Mouse (Mus musculus) MEL-GATA-1-ER (cell line): ENCODE data around the gene 0610040J01Rik.

Source experiments
- DNase-seq: peaks from one replicate; pipeline ENCODE4 v3.0.0-alpha.2; 2012; ENCODE audit warnings: low read depth; ENCODE audit errors: extremely low read depth

The 0610040J01Rik gene

GRCm38 (mm10) chr5:63897820-63898110 lies 85.6 kb downstream of the 0610040J01Rik start:
- DNase-seq = no peak

- no peak for DNase-seq
Measured at GRCm38 (mm10) chr5:63903329-63903728, 91.2 kb downstream of the 0610040J01Rik start.

GRCm38 (mm10) chr5:63906149-63907093 lies 94.3 kb downstream of the 0610040J01Rik start:
- DNase-seq = peak; percentile 47

GRCm38 (mm10) chr5:63907513-63907912 lies 95.3 kb downstream of the 0610040J01Rik start:
- peak; percentile 35 for DNase-seq

GRCm38 (mm10) chr5:63910171-63910960 lies 98.2 kb downstream of the 0610040J01Rik start:
- DNase-seq = no peak

- no peak for DNase-seq
Measured at GRCm38 (mm10) chr5:63914896-63915295, 102.7 kb downstream of the 0610040J01Rik start.

- no peak for DNase-seq
Measured at GRCm38 (mm10) chr5:63916457-63917139, 104.4 kb downstream of the 0610040J01Rik start.

GRCm38 (mm10) chr5:63918201-63918600 lies 106.0 kb downstream of the 0610040J01Rik start:
- DNase-seq = no peak

GRCm38 (mm10) chr5:63923305-63924025 lies 111.3 kb downstream of the 0610040J01Rik start:
- no peak for DNase-seq

- DNase-seq = no peak
Measured at GRCm38 (mm10) chr5:63925035-63925628, 113.0 kb downstream of the 0610040J01Rik start.

GRCm38 (mm10) chr5:63930824-63931358 lies 118.7 kb downstream of the 0610040J01Rik start:
- no peak for DNase-seq

GRCm38 (mm10) chr5:63932829-63933228 lies 120.7 kb downstream of the 0610040J01Rik start:
- no peak for DNase-seq

- no peak for DNase-seq
Measured at GRCm38 (mm10) chr5:63935581-63935980, 123.4 kb downstream of the 0610040J01Rik start.

- DNase-seq = no peak
Measured at GRCm38 (mm10) chr5:63936740-63937139, 124.6 kb downstream of the 0610040J01Rik start.

GRCm38 (mm10) chr5:63938575-63938974 lies 126.4 kb downstream of the 0610040J01Rik start:
- peak; percentile 67 for DNase-seq

GRCm38 (mm10) chr5:63941891-63942290 lies 129.7 kb downstream of the 0610040J01Rik start:
- peak; percentile 26 for DNase-seq

- DNase-seq = peak; percentile 20
Measured at GRCm38 (mm10) chr5:63943291-63943690, 131.1 kb downstream of the 0610040J01Rik start.

- DNase-seq = no peak
Measured at GRCm38 (mm10) chr5:63947526-63947925, 135.4 kb downstream of the 0610040J01Rik start.

- no peak for DNase-seq
Measured at GRCm38 (mm10) chr5:63949195-63949594, 137.0 kb downstream of the 0610040J01Rik start.
